Mouse (Mus musculus) embryo, embryonic 10 days (tissue): Measurements from ENCODE around the gene Tap1.
"Not testable (repeated sequence)": the region's sequence is repeated elsewhere in the genome, so short reads cannot be mapped to it uniquely, and the experiment has no call there.

ENCODE experiments used
- DNase-seq: peaks from one replicate; pipeline ENCODE4 v3.0.0-alpha.2; 2015; ENCODE audit warnings: low spot score

The Tap1 gene

DNA sequence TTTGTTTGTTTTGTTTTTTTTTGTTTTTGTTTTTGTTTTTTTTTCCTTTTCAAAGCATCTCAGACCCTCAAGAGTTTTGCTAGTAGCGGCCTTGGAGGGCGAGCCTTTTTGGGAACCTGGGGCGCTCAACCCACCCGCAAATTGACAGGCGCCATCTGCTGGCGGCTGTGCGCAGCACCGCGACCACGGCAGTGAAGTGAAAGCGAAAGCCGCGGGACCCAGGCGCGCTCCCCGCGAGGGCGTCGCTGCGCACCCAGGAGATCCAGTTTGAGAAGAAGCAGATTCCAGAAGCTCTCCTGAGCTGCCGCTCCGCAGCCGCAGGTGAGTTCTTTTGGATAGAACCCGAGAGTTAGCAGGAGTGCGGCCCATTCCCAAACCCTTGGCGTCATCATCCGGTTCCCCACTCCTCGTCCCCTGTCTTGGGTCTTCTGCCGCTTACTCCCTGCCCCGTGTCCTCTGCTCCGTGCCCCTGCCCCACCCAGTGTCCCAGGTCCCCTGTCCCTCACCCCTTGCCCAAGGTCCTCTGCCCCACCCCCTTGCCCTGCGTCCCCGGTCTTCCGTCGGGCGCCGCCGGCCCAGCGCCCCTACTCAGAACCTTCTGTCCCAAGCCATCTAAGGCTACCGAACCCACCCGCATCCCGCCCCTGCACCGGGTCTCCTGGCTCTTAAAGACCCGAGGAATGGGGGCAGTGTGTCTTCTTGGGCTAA is 17.1 kb downstream of the Tap1 start:
- peak; percentile 81 for DNase-seq

DNA sequence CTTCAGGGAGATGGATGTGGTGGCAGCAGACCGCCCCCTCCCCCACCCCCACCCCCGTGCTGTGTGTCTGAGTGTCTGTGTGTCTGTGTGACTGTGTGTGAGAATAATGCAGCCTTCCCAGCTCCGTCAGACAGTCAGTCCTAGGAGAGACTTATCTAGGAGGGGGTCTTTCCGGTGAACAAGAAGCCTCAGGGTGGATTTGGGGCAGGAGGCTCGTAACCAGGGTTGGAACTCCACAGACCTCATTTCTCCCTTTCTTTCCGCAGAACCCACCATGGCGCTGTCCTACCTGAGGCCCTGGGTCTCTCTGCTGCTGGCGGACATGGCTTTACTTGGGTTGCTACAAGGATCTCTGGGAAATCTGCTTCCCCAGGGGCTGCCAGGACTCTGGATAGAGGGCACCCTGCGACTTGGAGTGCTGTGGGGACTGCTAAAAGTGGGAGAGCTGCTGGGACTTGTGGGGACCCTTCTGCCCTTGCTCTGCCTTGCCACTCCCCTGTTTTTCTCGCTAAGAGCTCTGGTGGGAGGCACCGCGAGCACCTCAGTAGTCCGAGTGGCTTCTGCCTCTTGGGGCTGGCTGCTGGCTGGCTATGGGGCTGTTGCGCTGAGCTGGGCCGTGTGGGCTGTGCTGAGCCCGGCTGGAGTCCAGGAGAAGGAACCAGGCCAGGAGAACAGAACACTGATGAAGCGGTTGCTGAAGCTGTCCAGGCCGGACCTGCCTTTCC is 17.8 kb downstream of the Tap1 start:
- DNase-seq, result no peak

DNA sequence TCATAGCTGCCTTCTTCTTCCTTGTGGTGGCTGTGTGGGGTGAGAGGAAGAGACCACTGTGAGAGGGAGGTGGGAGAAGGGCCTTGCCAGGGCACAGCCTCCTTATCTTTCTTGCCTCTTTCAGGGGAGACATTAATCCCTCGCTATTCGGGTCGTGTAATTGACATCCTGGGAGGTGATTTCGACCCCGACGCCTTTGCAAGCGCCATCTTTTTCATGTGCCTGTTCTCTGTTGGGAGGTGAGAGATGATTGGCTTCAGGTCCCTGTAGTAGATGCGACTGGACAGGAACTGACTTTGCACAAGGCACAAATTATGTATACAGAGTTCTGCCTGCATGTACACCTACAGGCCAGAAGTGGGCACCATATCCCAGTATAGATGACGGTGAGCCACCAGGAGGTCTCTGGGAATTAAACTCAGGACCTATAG is 18.4 kb downstream of the Tap1 start:
- DNase-seq, result peak; percentile 52

DNA sequence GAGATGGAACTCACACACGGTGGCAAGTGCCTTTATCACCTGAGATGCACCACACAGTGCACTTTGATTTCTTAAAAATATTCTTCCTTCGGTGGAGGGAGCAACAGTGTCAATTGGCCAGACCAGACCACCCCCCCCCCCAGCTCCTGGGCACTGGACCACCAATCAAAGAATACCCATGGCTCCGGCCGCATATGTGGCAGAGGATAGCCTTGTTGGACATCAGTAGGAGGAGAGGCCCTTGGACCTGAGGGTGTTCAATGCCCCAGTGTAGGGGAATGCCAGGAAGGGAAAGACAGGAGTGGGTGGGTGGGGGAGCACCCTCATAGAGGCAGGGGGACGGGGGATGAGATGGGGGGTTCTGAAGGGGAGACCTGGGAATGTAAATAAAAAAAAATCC is 19.4 kb downstream of the Tap1 start:
- no peak for DNase-seq

DNA sequence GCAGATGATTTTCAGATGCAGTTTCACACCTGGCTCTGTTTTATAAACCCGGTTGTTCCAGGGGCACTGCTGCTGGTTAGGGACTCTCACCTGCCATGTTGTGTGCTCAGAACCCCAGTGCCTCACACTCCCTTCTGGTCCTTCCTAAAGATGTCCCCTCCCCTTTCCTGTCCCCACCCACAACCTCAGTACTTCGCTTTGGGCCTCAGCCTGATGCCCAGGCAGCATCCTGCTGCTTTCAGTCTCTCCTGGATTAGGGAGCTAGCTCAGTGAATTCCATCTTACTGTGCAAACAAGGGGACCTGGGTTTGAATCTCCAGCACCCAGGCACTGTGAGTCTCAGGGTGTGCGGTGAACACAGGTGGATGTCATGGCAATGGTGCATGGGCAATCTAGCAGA is 20.1 kb downstream of the Tap1 start:
- no peak for DNase-seq

DNA sequence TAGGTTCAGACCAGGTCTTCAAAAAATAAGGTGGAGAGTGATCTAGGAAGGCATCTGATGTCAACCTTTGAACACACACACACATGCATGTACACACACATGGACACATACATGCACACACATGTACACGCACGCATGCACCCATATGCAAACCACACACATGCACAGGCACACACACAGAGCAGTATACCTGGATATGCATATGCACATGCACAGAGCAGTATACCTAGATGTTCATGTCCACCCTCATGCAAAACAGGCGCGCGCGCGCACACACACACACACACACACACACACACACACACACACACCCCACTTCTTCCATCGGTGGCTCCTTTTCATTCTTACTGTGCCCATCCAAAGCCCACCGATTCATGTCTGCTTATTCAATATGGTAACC is 20.5 kb downstream of the Tap1 start:
- DNase-seq, result no peak

DNA sequence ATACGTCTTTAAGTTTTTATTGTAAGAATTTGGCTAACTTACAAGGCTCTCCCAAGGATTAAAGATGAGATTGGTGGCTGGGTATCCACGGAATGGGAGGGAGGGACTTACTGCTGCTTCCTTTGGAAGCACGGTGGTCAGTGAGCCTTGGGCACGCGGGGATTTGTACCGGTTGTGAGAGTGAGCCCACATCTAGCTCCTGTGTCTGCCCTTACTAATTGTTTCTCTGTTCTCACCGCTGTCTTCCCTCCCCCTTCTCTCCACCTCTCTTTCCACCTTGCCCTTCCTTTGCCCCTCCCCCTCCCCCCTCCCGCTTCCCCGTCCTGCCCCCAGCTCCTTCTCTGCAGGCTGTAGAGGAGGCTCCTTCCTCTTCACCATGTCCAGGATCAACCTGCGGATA is 21.1 kb downstream of the Tap1 start:
- DNase-seq, result no peak

DNA sequence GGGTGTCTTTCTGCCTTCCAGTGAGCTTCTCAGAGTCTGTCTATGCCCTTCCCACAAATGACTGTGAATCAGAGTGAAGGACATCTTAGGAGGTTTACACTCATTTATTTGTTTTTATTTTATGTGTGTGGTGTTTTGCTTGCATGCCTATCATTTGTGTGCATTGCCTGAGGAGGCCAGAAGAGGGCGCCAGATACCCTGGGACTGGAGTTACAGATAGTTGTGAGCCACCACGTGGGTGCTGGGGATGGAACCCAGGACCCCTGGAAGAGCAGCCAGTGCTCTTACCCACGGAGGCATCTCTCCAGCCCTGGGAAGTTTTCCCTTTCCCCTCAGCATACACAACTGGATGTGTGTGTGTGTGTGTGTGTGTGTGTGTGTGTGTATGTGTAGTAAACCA is 22.3 kb downstream of the Tap1 start:
- no peak for DNase-seq

DNA sequence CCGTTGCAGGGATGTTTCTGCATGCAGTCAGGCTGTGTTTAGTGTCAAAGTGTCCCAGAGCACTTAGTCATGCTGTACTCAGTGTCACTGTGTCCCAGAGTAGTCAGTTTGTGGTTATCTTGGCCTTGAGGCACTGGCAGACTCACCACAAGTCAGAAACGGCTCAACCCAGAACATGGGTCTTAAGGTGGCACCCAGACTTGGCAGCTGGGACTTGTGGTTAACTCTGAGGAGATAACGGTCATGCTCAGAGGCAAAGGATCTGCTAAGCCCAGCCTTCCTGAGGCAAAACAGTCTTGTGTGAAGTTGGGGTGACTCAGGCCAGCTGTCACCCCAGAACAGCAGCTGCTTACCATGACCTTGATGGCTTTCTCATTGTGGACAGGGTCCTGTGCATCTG is 23.2 kb downstream of the Tap1 start:
- no peak for DNase-seq

DNA sequence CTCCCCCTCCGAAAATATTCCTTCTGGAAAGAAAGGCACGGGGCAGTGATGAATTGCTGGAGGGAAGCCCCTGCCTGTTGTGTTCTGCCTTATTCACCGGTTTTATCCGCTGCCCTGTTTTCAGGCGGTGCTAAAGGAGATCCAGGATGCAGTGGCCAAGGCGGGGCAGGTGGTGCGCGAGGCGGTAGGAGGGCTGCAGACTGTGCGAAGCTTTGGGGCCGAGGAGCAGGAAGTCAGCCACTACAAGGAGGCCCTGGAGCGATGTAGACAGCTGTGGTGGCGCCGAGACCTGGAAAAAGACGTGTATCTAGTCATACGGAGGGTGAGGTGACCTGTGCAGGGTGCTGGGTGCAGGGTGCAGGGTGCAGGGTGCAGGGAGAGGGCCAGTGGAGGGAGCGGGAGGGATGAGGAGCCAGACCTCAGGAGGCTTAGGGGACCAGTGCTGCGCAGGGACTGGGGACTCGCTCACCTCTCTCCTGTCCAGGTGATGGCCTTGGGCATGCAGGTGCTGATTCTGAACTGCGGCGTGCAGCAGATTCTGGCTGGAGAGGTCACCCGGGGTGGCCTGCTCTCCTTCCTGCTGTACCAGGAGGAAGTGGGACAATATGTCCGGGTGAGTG is 24.5 kb downstream of the Tap1 start:
- DNase-seq, result no peak

DNA sequence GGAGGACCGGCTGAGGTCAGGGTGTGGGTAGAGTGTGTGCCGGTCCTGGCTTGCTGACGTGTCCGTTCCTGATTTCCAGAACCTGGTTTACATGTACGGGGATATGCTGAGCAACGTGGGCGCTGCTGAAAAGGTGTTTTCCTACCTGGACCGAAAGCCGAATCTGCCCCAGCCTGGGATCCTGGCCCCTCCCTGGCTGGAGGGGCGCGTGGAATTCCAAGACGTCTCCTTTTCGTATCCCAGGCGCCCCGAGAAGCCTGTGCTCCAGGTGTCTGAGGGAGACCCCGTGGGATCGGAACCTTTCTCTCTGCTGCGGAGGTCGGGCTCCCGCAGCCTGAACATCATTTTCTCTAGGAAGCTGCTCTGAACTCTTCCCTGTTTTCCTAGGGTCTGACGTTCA is 26.6 kb downstream of the Tap1 start:
- DNase-seq, result no peak

DNA sequence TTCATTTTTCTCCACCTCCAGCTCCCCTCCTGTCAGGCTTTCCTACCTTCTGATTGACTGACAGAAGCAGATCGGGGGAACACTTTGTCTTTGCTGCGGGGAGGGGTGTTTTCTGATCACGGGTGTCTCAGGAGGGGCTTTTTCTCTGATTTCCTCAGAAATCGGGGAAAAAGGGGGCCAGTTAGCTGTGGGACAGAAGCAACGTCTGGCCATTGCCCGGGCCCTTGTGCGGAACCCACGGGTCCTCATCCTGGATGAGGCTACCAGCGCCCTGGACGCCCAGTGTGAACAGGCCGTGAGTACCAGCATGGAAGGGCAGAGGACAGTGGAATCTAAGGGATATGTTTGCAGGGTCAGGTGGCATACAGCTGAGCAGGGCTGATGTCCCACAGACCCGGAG is 27.8 kb downstream of the Tap1 start:
- no peak for DNase-seq

DNA sequence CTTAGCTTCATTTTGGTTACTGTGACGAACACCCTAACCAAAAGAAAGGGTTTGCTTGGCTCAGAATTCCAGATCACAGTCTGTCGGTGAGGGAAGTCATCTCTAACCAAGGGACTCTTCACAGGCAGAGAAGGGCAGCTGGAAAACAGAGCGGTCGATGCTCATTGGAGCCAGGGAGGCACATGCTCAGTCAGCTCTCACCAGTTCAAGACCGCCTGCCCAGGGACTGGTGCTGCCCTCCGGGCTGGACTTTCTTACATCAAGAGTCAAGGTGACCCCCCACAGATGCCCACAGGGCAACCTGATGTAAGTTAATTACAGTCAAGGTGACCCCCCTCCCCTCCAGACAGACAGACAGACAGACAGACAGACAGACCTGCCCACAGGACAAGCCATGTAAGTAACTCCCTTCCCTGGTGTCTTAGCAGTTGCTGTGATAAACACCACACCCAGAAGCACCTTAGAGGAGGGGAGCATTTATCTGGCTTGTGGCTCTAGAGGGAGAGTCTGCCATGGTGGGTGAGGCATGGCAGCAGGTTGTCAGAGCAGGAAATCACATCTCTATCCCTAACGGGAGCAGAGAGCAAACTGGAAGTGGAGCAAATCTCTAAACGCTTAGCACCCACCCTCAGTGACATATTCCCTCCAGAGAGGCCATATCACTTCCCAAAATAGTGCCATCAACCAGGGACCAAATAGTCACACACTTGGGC is 30.0 kb downstream of the Tap1 start:
- DNase-seq, result no peak

DNA sequence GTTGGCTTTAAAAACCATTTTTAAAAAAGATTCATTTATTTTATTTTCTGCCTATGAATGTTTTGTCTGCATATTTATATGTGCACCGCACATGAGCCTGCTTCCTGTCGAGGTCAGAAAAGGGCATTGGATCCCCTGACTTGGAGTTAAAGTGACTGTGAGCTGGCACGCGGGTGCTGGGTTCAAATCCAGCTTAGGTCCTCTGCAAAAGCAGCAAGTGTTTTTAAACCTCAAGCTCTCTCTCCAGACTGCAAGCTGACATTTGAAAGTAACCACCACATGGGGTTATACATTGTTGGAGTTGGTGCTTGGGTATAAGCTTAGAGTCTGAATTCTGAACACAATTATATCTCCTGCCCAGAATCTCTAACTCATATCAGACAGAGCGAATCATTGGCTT is 30.6 kb downstream of the Tap1 start:
- no peak for DNase-seq

DNA sequence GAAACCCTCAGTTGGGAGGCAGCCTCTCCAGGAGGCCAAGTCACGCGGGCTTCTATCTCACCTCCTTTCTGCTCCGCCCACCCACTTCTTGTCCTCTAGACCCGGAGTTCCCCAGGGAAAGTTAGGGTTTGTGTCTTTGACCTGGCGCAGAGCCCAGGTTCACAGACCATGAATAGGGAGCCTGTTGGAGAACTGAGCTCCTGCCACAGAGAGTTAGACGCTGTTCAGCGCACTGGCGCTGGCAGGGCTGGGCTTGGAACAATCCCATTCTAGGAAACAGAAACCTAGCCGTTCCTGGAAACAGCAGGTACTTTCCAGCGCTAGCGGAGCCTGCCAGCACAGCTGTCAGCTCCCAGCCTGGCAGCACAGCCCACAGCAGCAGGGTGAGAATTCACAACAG is 31.3 kb downstream of the Tap1 start:
- no peak for DNase-seq

DNA sequence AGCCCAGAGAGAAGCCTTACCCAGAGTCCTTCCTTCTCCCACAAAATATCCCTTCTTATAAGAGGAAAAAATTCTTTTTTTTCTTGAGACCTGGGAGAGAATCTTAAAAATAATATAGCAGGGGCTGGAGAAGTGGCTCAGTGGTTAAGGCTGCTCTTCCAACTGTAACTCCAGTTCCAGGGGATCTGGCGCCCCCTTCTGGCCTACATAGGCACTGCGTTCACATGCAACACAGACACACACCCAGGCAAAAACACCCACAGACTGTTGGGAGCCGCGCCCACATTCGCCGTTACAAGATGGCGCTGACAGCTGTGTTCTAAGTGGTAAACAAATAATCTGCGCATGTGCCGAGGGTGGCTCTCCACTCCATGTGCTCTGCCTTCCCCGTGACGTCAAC is 31.7 kb downstream of the Tap1 start:
- not testable (repeated sequence) for DNase-seq

DNA sequence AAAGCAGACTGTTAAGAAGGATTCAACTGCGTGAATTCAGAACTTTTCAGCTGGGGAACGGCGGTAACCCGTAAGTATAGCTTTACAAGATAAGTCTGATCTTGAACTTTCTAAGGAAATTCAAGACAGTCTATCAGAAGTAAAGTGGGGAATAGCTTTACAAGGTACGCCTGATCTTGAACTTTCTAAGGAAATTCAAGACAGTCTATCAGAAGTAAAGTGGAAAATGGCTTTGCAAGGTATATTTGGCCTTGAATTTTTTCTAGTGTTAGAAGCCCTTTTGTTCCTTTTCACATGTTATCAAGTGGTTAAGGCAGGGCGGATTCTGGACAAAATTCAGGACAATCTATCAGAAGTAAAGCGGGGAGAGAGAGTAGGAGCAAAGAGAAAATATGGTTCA is 32.4 kb downstream of the Tap1 start:
- DNase-seq, result not testable (repeated sequence)

DNA sequence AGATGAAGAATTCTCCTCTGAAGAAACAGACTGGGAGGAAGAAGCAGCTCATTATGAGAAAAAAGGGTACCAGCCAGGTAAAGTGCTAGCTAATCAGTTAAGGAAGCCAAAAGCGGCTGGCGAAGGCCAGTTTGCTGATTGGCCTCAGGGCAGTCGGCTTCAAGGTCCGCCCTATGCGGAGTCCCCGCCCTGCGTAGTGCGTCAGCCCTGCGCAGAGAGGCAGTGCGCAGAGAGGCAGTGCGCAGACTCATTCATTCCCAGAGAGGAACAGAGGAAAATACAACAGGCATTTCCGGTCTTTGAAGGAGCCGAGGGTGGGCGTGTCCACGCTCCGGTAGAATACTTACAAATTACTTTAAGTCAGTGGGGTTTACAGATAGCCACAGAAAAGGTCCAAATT is 33.0 kb downstream of the Tap1 start:
- not testable (repeated sequence) for DNase-seq

DNA sequence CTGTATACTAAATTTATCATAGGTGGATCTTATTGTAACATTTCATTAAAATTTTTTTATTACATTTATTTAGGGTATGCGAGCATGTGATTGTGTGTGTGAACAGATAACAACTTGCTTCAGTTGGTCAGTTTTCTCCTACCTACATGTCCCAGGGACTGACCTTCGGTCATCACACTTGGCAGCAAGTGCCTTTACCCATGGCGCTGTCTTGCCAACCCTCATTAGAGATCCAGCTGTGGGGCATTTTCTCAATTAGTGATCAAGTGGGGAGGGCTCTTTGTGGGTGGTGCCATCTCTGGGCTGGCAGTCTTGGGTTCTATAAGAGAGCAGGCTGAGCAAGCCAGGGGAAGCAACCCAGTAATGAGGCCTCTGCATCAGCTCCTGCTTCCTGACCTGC is 37.5 kb downstream of the Tap1 start:
- no peak for DNase-seq

DNA sequence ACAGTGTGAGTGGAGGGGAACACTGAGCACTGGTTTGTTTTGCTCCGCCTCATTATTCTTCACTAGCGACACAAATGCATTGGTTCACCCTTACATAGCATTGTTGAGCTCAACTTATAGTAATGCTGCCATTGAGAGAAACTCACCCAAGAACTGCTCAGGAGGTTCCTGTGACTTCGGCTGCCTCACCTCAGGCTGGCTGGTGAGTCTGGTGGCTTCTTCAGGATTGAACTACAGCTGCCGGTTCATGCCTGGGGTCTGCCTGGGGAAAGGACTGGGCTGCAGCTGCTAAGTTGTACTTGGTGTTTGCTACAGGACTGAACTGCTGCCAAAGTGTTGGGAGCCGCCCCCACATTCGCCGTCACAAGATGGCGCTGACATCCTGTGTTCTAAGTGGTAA is 38.1 kb downstream of the Tap1 start:
- DNase-seq, result no peak

DNA sequence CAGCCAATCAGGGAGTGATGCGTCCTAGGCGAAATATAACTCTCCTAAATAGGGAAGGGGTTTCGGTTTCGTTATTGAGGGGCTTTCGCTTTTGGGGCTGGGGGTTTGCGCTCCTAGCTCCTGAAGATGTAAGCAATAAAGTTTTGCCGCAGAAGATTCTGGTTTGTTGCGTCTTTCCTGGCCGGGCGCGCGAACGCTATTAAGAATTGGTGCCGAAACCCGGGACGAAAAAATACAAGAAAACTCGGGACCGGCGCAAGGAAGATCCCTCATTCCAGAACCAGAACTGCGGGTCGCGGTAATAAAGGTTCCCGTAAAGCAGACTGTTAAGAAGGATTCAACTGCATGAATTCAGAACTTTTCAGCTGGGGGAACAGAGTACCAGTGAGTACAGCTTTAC is 38.6 kb downstream of the Tap1 start:
- not testable (repeated sequence) for DNase-seq

DNA sequence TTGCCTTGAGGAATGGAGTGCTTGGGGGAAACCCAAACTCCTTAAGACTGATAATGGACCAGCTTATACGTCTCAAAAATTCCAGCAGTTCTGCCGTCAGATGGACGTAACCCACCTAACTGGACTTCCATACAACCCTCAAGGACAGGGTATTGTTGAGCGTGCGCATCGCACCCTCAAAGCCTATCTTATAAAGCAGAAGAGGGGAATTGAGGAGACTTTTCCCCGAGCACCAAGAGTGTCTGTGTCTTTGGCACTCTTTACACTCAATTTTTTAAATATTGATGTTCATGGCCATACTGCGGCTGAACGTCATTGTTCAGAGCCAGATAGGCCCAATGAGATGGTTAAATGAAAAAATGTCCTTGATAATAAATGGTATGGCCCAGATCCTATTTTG is 43.6 kb downstream of the Tap1 start:
- DNase-seq, result not testable (repeated sequence)

DNA sequence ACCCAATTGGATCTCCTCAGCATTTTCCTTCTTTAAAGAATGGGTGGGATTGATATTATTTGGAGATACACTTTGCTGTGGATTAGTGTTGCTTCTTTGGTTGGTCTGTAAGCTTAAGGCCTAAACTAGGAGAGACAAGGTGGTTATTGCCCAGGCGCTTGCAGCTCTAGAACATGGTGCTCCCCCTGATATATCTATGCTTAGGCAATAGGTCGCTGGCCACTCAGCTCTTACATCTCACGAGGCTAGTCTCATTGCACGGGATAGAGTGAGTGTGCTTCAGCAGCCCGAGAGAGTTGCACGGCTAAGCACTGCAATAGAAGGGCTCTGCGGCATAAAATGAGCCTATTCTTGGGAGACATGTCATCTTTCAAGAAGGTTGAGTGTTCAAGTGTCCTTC is 44.7 kb downstream of the Tap1 start:
- not testable (repeated sequence) for DNase-seq
